Mouse (Mus musculus) midbrain, embryonic 11.5 days (tissue): ENCODE data around the gene Gm21987. TPM values are rescaled to one million over a fixed set of nuclear protein-coding genes. Genes with fewer than 3 reads are reported as not detected.

Experiments
- ATAC-seq: fragments of 200-750 bp; cut with Nextera tagmentation; 2 replicates; pipeline ENCODE4 v1.8.0; 2017; ENCODE audit warnings: moderate TSS enrichment, moderate library complexity; ENCODE audit not compliant: low FRiP score
- DNase-seq: peaks from one replicate; pipeline ENCODE4 v3.0.0; 2015; ENCODE audit warnings: low spot score; ENCODE audit errors: missing footprints
- H3K27ac ChIP-seq: fragments of 300-500 bp; sonication (generic); 2 replicates; pipeline ENCODE4 v1.5.1; 2014; ENCODE audit warnings: low read depth, low read length
- H3K27me3 ChIP-seq: fragments of 300-500 bp; sonication (generic); 2 replicates; pipeline ENCODE4 v1.6.1; 2014; ENCODE audit warnings: mild to moderate bottlenecking, low read length, moderate library complexity, mixed read lengths; ENCODE audit not compliant: control insufficient read depth, insufficient read depth
- H3K36me3 ChIP-seq: fragments of 300-500 bp; sonication (generic); 2 replicates; pipeline ENCODE4 v1.6.1; 2014; ENCODE audit warnings: mild to moderate bottlenecking, low read length, moderate library complexity, mixed read lengths; ENCODE audit not compliant: control insufficient read depth, insufficient read depth
- H3K4me1 ChIP-seq: fragments of 300-500 bp; sonication (generic); 2 replicates; pipeline ENCODE4 v1.6.1; 2014; ENCODE audit warnings: low read length; ENCODE audit not compliant: control insufficient read depth, insufficient read depth
- H3K4me2 ChIP-seq: fragments of 300-500 bp; sonication (generic); 2 replicates; pipeline ENCODE4 v1.6.1; 2014; ENCODE audit warnings: mild to moderate bottlenecking, moderate library complexity
- H3K4me3 ChIP-seq: fragments of 300-500 bp; sonication (generic); 2 replicates; pipeline ENCODE4 v1.5.1; 2014; ENCODE audit warnings: low read depth, low read length
- H3K9ac ChIP-seq: fragments of 300-500 bp; sonication (generic); 2 replicates; pipeline ENCODE4 v1.6.1; 2014; ENCODE audit warnings: low read length
- H3K9me3 ChIP-seq: fragments of 300-500 bp; sonication (generic); 2 replicates; pipeline ENCODE4 v1.6.1; 2016; ENCODE audit warnings: low read length; ENCODE audit not compliant: control insufficient read depth
- WGBS: fragments of 180-500 bp; shearing (Covaris S2); extraction: QIAGEN DNeasy Blood & Tissue Kit; methylation state at CpG from one replicate; pipeline ENCODE4 v1.1.7; 2014; 5-methylcytosine and 5-hydroxymethylcytosine counted together
- polyA plus RNA-seq: library from polyadenylated mRNA; unstranded; fragments of >200 nt; fragmentation: Nextera tagmentation; extraction: Ambion mirVana; gene quantifications from 2 replicates; pipeline ENCODE4 v1.2.1, GENCODE M21; 2014

Gene Gm21987
- polyA plus RNA-seq, 1 experiment from 2014 or later = not detected

DNA sequence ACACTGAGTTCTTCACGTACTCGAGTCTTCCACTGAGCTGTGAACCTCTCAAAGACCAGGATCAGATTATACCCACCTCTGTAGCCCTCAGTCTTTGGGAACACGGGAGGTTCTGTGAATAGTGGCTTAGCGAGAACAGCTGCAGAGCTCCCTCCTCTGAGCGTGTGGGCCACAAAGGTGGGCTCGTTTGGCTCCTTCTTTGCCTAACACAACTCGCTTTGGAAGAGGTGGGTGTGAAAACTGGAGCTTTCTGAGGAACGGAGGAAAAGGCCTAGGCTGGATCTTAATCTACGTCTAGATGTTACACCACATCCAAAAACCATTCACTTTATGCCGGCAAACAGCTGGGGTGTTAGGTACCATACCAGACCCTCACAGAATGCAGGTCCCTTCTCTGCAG, 18.6 kb downstream of the Gm21987 start:
- WGBS = 89% methylated on average over 10 of the region's 10 CpGs

DNA sequence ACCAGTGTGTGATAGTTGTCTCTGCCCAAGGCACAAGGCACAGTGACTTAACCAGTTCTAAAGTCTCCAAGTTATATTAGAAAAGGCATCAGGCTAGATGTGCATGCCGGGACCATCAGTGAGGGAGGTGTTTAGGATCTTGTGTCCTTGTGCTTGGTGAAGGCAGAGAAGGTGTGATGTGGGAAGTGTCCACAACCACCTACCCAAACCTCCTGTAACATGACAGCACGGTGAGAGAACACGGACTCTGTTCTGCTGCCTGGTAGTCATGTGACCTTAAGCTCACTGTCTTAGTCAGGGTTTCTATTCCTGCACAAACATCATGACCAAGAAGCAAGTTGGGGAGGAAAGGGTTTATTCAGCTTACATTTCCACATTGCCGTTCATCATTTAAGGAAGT, 19.4 kb downstream of the Gm21987 start:
- H3K4me1 ChIP-seq = no peaks in the 10 kb centered on the region
- DNase-seq (no peak), ATAC-seq (no peak)
- H3K9ac ChIP-seq = no peak overlapping the region
- H3K4me2 ChIP-seq = no peak overlapping the region
- no peaks in the 10 kb centered on the region for H3K27me3 ChIP-seq
- no peaks in the 10 kb centered on the region for H3K9me3 ChIP-seq
- no peaks in the 10 kb centered on the region for H3K36me3 ChIP-seq
- no peak overlapping the region for H3K27ac ChIP-seq
- WGBS = 92% methylated on average over 4 of the region's 4 CpGs
- H3K4me3 ChIP-seq = no peak overlapping the region

More for the DNA sequence above, 18.6 kb downstream of the Gm21987 start:
- H3K36me3 ChIP-seq = no peaks in the 10 kb centered on the region
- DNase-seq = no peak
- no peaks in the 10 kb centered on the region for H3K27me3 ChIP-seq
- H3K4me1 ChIP-seq = no peaks in the 10 kb centered on the region
- no peaks in the 10 kb centered on the region for H3K9me3 ChIP-seq
- H3K4me3 ChIP-seq = no peak overlapping the region
- H3K9ac ChIP-seq = no peak overlapping the region
- no peak overlapping the region for H3K4me2 ChIP-seq
- ATAC-seq = no peak
- no peak overlapping the region for H3K27ac ChIP-seq

DNA sequence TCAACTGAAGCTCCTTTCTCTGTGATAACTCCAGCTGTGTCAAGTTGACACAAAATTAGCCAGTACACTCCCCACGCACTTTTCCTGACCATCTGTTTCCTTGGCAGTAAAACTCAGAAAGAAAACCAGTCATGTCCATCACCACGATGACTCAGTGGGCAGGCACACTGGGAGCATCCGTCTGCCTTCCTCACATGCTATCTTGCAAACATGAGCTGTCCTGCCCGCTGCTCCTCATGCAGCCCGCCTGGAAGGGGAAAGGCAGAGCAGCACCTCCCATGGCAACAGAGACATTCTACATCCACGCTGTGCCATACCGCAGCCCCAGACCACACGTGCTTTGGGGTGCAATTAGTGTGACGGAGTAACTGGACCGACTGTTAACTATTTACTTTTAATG, 21.5 kb downstream of the Gm21987 start:
- no peak for ATAC-seq
- Histone ChIP-seq H3K4me3 (no peak overlapping the region), H3K27me3 (no peaks in the 10 kb centered on the region), H3K9ac (no peak overlapping the region), H3K36me3 (no peaks in the 10 kb centered on the region), H3K27ac (no peak overlapping the region), H3K4me2 (no peak overlapping the region), H3K4me1 (no peaks in the 10 kb centered on the region), H3K9me3 (no peaks in the 10 kb centered on the region)
- 79% methylated on average over 10 of the region's 10 CpGs for WGBS
- peak; percentile 60 for DNase-seq

DNA sequence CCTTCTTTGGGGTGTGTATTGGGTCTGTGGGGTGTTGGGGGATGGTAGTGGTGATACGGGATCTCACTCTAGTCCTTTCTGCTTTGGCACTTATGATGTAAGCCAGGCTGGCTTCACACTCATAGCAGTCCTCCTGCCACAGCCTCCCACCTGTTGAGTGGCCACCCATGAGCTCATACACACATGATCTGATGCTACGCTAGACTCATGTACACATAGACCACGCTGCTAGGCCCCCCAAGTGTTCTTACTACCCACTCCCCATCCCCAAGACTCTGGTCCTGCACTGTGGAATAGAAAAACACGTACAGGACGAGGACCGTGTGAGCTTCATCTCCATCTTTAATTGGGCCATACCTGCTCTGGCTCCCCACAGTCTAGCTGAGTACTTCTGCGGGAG, 22.2 kb downstream of the Gm21987 start:
- no peak for ATAC-seq
- no peak overlapping the region for H3K9ac ChIP-seq
- no peaks in the 10 kb centered on the region for H3K36me3 ChIP-seq
- 84% methylated on average over 7 of the region's 7 CpGs for WGBS
- no peaks in the 10 kb centered on the region for H3K27me3 ChIP-seq
- H3K4me3 ChIP-seq = no peak overlapping the region
- no peaks in the 10 kb centered on the region for H3K9me3 ChIP-seq
- DNase-seq = peak; percentile 39
- H3K27ac ChIP-seq = no peak overlapping the region
- no peak overlapping the region for H3K4me2 ChIP-seq
- H3K4me1 ChIP-seq = no peaks in the 10 kb centered on the region

DNA sequence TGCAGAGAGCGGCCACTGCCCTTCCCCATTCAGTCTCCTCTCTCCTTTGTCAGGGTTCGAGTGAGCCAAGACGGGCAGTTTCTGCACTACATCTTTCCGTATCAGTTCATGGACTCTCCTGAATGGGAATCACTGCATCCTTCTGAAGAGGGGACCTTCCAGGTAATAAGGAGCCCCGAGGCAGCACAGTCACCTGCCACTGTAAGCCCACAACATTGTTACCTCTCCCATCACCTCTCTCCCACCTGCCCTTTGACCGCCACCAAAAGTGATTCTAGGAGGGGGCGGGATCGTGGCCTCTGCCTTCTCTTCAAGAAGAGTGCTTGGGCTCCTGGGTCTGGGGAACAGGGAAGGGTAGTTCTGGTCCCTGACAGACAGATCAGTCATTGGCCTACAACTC, 22.6 kb downstream of the Gm21987 start:
- Histone ChIP-seq H3K9me3 (no peaks in the 10 kb centered on the region), H3K27me3 (no peaks in the 10 kb centered on the region), H3K27ac (no peak overlapping the region), H3K4me1 (no peaks in the 10 kb centered on the region), H3K36me3 (no peaks in the 10 kb centered on the region), H3K4me2 (no peak overlapping the region), H3K9ac (no peak overlapping the region), H3K4me3 (no peak overlapping the region)
- DNase-seq (no peak), ATAC-seq (no peak)
- 89% methylated on average over 8 of the region's 8 CpGs for WGBS

DNA sequence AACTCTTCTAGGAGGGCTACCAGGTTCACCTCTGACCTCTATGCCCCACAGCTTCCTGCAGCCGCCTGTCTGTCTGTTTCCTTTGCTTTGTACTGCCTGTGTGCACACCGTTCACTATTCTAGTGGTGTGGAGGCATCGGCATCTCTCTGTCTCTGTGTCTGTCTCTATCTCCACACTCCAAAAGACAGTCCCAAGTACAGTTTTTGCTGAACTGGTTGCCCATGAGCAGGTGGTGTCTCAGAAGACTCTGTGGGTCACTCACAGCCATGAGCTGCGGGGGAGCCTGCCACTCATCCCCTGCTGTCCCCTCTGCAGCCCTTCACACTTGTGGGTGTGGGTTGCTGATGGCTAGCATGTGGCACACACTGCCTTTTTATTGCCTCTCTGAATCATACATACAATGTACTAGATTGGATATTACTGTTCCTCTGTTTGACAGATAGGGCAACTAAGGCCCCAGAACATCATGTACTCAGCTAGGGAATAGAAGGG, 23.2 kb downstream of the Gm21987 start:
- no peak overlapping the region for H3K4me2 ChIP-seq
- H3K27ac ChIP-seq = no peak overlapping the region
- WGBS = 83% methylated on average over 4 of the region's 4 CpGs
- no peaks in the 10 kb centered on the region for H3K27me3 ChIP-seq
- ATAC-seq = no peak
- no peaks in the 10 kb centered on the region for H3K9me3 ChIP-seq
- no peaks in the 10 kb centered on the region for H3K36me3 ChIP-seq
- DNase-seq = no peak
- no peak overlapping the region for H3K9ac ChIP-seq
- no peak overlapping the region for H3K4me3 ChIP-seq
- no peaks in the 10 kb centered on the region for H3K4me1 ChIP-seq

DNA sequence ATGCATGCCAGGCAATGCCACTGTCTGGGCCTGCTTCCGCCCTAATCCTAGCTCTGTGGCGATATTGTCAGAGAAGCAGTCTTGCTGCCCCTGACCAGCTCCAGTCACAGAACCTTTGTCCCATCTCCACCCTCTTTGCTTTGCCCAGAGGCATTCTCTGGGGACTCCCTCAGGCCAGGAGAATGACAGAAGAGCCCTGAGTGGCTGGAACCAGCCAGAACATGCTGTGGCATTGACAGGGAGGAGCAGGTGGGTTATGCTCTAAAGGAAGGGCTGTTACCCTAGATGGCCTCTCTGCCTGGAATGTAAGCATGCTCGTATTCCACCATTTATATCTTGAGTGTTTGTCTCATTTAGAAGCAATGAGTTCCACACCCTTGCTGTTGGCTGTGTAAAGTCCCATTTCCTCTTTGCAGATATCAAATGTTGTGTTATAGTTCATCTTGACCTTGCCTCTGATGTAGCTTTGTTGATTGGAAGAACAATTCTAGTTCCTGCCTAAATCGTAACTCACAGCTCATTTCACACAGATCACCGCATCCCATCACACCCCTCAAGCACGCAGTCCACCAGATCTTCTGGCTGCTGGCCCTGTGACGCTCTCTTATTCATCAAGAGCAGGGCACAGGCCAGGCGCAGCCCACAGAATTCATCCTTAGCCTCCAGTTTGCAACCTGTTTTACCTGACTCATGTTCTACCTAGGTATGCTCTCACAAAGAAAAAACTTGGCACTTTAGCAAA, 24.0 kb downstream of the Gm21987 start:
- H3K36me3 ChIP-seq = no peaks in the 10 kb centered on the region
- ATAC-seq (no peak), DNase-seq (no peak)
- no peaks in the 10 kb centered on the region for H3K9me3 ChIP-seq
- no peak overlapping the region for H3K4me3 ChIP-seq
- WGBS = 92% methylated on average over 8 of the region's 8 CpGs
- no peaks in the 10 kb centered on the region for H3K27me3 ChIP-seq
- H3K4me2 ChIP-seq = no peak overlapping the region
- H3K9ac ChIP-seq = no peak overlapping the region
- no peak overlapping the region for H3K27ac ChIP-seq
- no peaks in the 10 kb centered on the region for H3K4me1 ChIP-seq

DNA sequence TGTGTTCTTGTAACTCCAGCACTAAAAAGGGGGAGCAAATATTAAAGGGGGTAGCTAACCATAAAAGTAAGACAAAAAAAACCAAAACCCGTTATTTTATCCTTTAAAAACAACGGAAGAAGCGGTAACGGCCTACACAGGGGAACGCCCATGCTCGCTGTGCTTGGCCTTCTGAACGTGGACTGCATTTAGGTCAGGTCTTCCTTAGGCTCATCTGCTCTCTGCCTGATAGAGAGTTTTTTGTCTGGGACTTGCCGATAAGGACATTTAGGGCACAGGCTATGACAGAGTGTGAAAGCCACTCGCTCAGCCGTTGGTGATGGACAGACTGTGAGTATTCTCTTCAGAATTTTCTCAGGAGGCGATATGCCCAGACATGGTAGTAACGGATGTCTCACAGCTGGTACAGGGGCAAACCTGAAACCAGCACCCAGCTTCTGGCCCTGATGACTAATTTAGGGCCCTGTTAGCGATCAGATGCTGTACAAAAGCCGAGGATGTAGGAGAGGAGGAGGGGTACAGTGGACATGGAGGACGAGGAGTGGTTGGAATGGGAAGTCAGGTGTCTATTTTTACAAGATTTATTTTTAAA, 25.0 kb downstream of the Gm21987 start:
- DNase-seq (no peak), ATAC-seq (no peak)
- Histone ChIP-seq H3K9ac (no peak overlapping the region), H3K27ac (no peak overlapping the region), H3K4me3 (no peak overlapping the region), H3K4me1 (peaks cover 3% of the 10 kb centered on the region; the same call in 1 of the 2 replicates), H3K27me3 (no peaks in the 10 kb centered on the region), H3K4me2 (no peak overlapping the region), H3K36me3 (no peaks in the 10 kb centered on the region), H3K9me3 (no peaks in the 10 kb centered on the region)
- WGBS = 91% methylated on average over 15 of the region's 15 CpGs

DNA sequence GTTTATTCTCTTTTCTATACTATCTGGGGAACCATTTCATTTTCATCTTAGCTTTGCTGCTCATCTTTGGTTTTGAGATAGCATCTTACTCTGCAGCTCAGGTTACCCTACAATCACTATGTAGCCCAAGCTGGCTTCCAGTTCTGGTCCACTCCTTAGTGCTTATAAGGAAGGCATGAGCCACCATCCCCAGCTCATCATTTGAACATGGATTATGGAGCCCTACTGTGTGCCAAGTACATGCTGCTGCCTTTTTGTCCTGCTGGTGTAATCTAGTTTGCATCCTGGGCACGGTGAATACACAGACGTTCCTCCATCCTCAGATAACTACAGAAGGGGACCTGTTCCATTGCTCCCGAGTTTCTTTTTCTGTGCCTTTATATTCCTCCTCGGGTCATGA, 26.0 kb downstream of the Gm21987 start:
- Histone ChIP-seq H3K4me3 (no peak overlapping the region), H3K9ac (no peak overlapping the region), H3K4me1 (peaks cover 3% of the 10 kb centered on the region; the same call in 1 of the 2 replicates), H3K27me3 (no peaks in the 10 kb centered on the region), H3K27ac (no peak overlapping the region), H3K4me2 (no peak overlapping the region), H3K36me3 (no peaks in the 10 kb centered on the region), H3K9me3 (no peaks in the 10 kb centered on the region)
- DNase-seq (no peak), ATAC-seq (no peak)
- 90% methylated on average over 4 of the region's 4 CpGs for WGBS
